8 mouse cellular contexts compared by ENCODE assay signal in genomic region chr7:127967922-127968828, GRCm38 (mm10). TPM values are rescaled to one million over a fixed set of nuclear protein-coding genes. Genes with fewer than 3 reads are reported as not detected.
DNase-seq lines count a peak whose midpoint lies in the region; ATAC-seq lines count a peak whose summit lies in the region.

No protein-coding gene starts in this region.

- peaks cover 20% of the 10 kb centered on the region for H3K4me1 ChIP-seq in hindbrain, embryonic 12.5 days

- H3K36me3 ChIP-seq in hindbrain, embryonic 12.5 days = peaks cover 36% of the 10 kb centered on the region

- ATAC-seq in hindbrain, embryonic 12.5 days (ENCODE audit: low FRiP score) = peak; percentile 49; the same call in 1 of the 2 replicates

- H3K4me2 ChIP-seq in hindbrain, embryonic 12.5 days (replicated peaks) = peak overlapping the region; percentile 90

- peak overlapping the region; percentile 98 for H3K27ac ChIP-seq in hindbrain, embryonic 12.5 days

- H3K9me3 ChIP-seq in hindbrain, embryonic 12.5 days (replicated peaks) = no peaks in the 10 kb centered on the region

- DNase-seq in R1 (ENCODE audit: low read depth, low spot score) = peak; percentile 84
- peak; percentile 88 to 92 for DNase-seq in cerebellum, postnatal 10 days
- DNase-seq in frontal cortex, postnatal 10 days (ENCODE audit: low spot score in 2 of 2) = peak; percentile 67 to 70
- DNase-seq in layer of hippocampus, postnatal 36 days = peak; percentile 66 to 71
- DNase-seq in lung, postnatal 14 days = peak; percentile 79
- DNase-seq in retina, postnatal 1 day = peak; percentile 89
- DNase-seq in thymus, postnatal 4 days = peak; percentile 89

- peak overlapping the region; percentile 99 for H3K9ac ChIP-seq in hindbrain, embryonic 12.5 days

- peak overlapping the region; percentile 95 for H3K4me3 ChIP-seq in hindbrain, embryonic 12.5 days

- H3K27me3 ChIP-seq in hindbrain, embryonic 12.5 days = no peaks in the 10 kb centered on the region

- WGBS in hindbrain, embryonic 12.5 days = under 1% methylated on average over 42 of the region's 42 CpGs

RNA-seq across cellular contexts. Expression of gene Fus, which starts 0.9 kb away (rescaled TPM):
- polyA plus RNA-seq in hindbrain, embryonic 12.5 days (2016; fragmentation: Nextera tagmentation; extraction: Ambion mirVana) = 502 and 538 TPM in 2 replicates
- total RNA-seq in layer of hippocampus, postnatal 36 days (2021) = 100 to 1,000 TPM; 301 to 325 TPM

RNA-seq across cellular contexts. Expression of gene Prss36, which starts 21.6 kb away (rescaled TPM):
- 10.4 and 12.0 TPM in 2 replicates for polyA plus RNA-seq in hindbrain, embryonic 12.5 days (2016; fragmentation: Nextera tagmentation; extraction: Ambion mirVana)
- 10 to 100 TPM; 11.0 to 11.6 TPM for total RNA-seq in layer of hippocampus, postnatal 36 days (2021)

RNA-seq across cellular contexts. Expression of gene Pycard, which starts 25.5 kb away (rescaled TPM):
- polyA plus RNA-seq in hindbrain, embryonic 12.5 days (2016; fragmentation: Nextera tagmentation; extraction: Ambion mirVana) = 6.4 and 9.4 TPM in 2 replicates
- 1 to 10 TPM; 1.9 to 2.4 TPM for total RNA-seq in layer of hippocampus, postnatal 36 days (2021)

RNA-seq across cellular contexts. Expression of gene Trim72, which starts 35.6 kb away (rescaled TPM):
- polyA plus RNA-seq in hindbrain, embryonic 12.5 days (2016; fragmentation: Nextera tagmentation; extraction: Ambion mirVana) = 0.15 and 0.59 TPM in 2 replicates
- under 1 TPM; 0.42 to 0.56 TPM for total RNA-seq in layer of hippocampus, postnatal 36 days (2021)

RNA-seq across cellular contexts. Expression of gene Prss8, which starts 38.3 kb away (rescaled TPM):
- polyA plus RNA-seq in hindbrain, embryonic 12.5 days (2016; fragmentation: Nextera tagmentation; extraction: Ambion mirVana) = 4.2 and 7.3 TPM in 2 replicates
- total RNA-seq in layer of hippocampus, postnatal 36 days (2021) = under 1 TPM; 0.68 to 0.80 TPM

Comparison
In these comparisons a context has a peak if more than half of its experiments do, and no peak if none do; other contexts are left out.
1. Peak in every context shown above with its lines: DNase-seq, ATAC-seq, H3K4me3 ChIP-seq and H3K27ac ChIP-seq.